Mouse (Mus musculus) limb, embryonic 15.5 days (tissue): ENCODE data around the gene Rhog. TPM values are rescaled to one million over a fixed set of nuclear protein-coding genes. Genes with fewer than 3 reads are reported as not detected.
A peak's percentile ranks its signal among the peaks of the same experiment; 100 is the strongest.

ENCODE experiments used
- ATAC-seq: fragments of 200-750 bp; cut with Nextera tagmentation; 2 replicates; pipeline ENCODE4 v1.8.0; 2017; ENCODE audit warnings: low read depth, moderate TSS enrichment; ENCODE audit not compliant: insufficient number of reproducible peaks, low FRiP score, low TSS enrichment
- H3K27ac ChIP-seq: fragments of 300-500 bp; sonication (generic); 2 replicates; pipeline ENCODE4 v1.5.1; 2015; ENCODE audit warnings: moderate library complexity, mild to moderate bottlenecking, inconsistent platforms
- H3K27me3 ChIP-seq: fragments of 300-500 bp; sonication (generic); 2 replicates; pipeline ENCODE4 v1.6.1; 2015; ENCODE audit warnings: inconsistent platforms
- H3K36me3 ChIP-seq: fragments of 300-500 bp; sonication (generic); 2 replicates; pipeline ENCODE4 v1.6.1; 2015; ENCODE audit warnings: inconsistent platforms
- H3K4me1 ChIP-seq: fragments of 300-500 bp; sonication (generic); 2 replicates; pipeline ENCODE4 v1.6.1; 2015; ENCODE audit warnings: inconsistent platforms
- H3K4me2 ChIP-seq: fragments of 300-500 bp; sonication (generic); 2 replicates; pipeline ENCODE4 v1.6.1; 2015; ENCODE audit warnings: mild to moderate bottlenecking, inconsistent platforms
- H3K4me3 ChIP-seq: fragments of 300-500 bp; sonication (generic); 2 replicates; pipeline ENCODE4 v1.5.1; 2015; ENCODE audit warnings: mild to moderate bottlenecking, inconsistent platforms
- H3K9ac ChIP-seq: fragments of 300-500 bp; sonication (generic); 2 replicates; pipeline ENCODE4 v1.6.1; 2015; ENCODE audit warnings: inconsistent platforms
- H3K9me3 ChIP-seq: fragments of 300-500 bp; sonication (generic); 2 replicates; pipeline ENCODE4 v1.6.1; 2016; ENCODE audit warnings: inconsistent platforms
- WGBS: fragments of 180-500 bp; shearing (Covaris S2); methylation state at CpG from one replicate; pipeline ENCODE4 v1.1.7; 2015; 5-methylcytosine and 5-hydroxymethylcytosine counted together
- polyA plus RNA-seq: library from polyadenylated mRNA; unstranded; fragments of >200 nt; fragmentation: Nextera tagmentation; extraction: Ambion mirVana; gene quantifications from 2 replicates; pipeline ENCODE4 v1.2.1, GENCODE M21; 2015

The Rhog gene
- polyA plus RNA-seq, 1 experiment from 2014 or later, result 65.2 TPM

DNA sequence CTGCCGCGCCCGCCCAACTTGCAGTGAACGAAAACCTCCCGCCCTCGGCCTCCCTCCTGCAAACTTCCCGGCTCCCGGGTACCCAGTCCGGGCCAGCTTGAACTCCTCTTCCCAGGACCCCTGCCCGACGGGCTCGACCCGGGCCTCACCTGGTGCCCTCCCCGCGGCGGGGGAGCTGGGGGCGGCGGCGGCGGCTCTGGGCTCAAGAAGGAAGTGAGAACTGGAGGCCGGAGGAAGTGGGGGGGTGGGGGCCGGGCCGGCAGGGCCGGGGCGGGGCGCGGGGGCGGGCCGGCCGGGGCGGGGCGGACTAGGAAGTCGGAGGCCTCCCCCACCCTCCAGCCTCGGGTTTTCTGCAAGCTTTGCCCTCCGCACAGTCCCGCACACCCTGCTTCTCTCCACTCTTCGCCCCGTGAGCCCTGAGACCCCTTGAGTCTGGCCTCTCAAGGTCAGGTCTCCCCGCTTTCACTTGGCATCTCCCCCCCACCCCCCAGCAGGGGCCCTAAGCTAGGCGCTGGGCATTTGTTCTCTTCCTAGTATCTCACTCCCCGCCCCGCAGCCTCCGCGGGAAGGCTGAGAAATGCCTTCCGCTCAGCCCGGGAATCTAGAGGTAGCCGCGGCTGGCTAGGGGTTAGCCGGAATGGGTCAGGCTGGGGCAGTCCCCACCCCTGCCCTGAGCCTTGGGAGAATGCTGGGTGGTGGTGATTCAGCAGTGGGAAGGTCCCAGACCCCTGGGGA, 5.8 kb downstream of the Rhog start:
- peaks cover 47% of the 10 kb centered on the region for H3K4me1 ChIP-seq
- peak; percentile 82 for ATAC-seq
- H3K27me3 ChIP-seq, result no peaks in the 10 kb centered on the region
- H3K4me2 ChIP-seq, result peak overlapping the region; percentile 72
- H3K9ac ChIP-seq, result peak overlapping the region; percentile 95
- peak overlapping the region; percentile 87 for H3K4me3 ChIP-seq
- WGBS, result under 1% methylated on average over 31 of the region's 49 CpGs
- H3K9me3 ChIP-seq, result no peaks in the 10 kb centered on the region
- H3K27ac ChIP-seq, result peak overlapping the region; percentile 99
- H3K36me3 ChIP-seq, result no peaks in the 10 kb centered on the region

DNA sequence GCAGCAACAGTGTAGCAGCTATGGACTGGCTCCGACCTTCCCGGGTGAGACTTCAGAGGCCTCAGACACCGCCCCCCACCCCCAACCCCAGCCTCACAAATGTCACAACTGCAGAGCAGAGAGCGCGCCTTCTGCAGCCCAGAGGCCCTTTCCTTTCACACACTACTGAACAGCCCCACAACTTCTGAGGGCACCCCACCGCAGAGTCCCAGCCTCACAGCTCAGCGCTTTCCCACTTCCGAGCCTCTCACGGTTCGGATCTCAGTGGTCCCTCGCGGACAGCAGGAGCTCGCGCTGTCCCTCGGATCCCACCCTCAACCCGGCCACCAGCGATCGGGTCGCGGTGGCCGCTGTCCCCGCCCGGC, 6.3 kb downstream of the Rhog start:
- Histone ChIP-seq H3K9me3 (no peaks in the 10 kb centered on the region), H3K9ac (peak overlapping the region; percentile 95), H3K4me1 (peaks cover 51% of the 10 kb centered on the region), H3K4me3 (peak overlapping the region; percentile 87), H3K4me2 (peak overlapping the region; percentile 72), H3K27me3 (no peaks in the 10 kb centered on the region), H3K36me3 (no peaks in the 10 kb centered on the region), H3K27ac (peak overlapping the region; percentile 99)
- 1% methylated on average over 23 of the region's 23 CpGs for WGBS
- ATAC-seq, result peak; percentile 7; the same call in 1 of the 2 replicates

GRCm38 (mm10) chr7:102248691-102249404, 7.0 kb downstream of the Rhog start:
- H3K4me3 ChIP-seq, result peak overlapping the region; percentile 87
- peak overlapping the region; percentile 72 for H3K4me2 ChIP-seq
- H3K27me3 ChIP-seq, result no peaks in the 10 kb centered on the region
- WGBS, result 18% methylated on average over 16 of the region's 16 CpGs
- peak overlapping the region; percentile 99 for H3K27ac ChIP-seq
- no peaks in the 10 kb centered on the region for H3K9me3 ChIP-seq
- ATAC-seq, result no peak
- H3K36me3 ChIP-seq, result 0 out of 2 replicates have a peak, but pooled peaks cover 3% of the 10 kb centered on the region
- H3K4me1 ChIP-seq, result peaks cover 52% of the 10 kb centered on the region
- peak overlapping the region; percentile 95 for H3K9ac ChIP-seq

DNA sequence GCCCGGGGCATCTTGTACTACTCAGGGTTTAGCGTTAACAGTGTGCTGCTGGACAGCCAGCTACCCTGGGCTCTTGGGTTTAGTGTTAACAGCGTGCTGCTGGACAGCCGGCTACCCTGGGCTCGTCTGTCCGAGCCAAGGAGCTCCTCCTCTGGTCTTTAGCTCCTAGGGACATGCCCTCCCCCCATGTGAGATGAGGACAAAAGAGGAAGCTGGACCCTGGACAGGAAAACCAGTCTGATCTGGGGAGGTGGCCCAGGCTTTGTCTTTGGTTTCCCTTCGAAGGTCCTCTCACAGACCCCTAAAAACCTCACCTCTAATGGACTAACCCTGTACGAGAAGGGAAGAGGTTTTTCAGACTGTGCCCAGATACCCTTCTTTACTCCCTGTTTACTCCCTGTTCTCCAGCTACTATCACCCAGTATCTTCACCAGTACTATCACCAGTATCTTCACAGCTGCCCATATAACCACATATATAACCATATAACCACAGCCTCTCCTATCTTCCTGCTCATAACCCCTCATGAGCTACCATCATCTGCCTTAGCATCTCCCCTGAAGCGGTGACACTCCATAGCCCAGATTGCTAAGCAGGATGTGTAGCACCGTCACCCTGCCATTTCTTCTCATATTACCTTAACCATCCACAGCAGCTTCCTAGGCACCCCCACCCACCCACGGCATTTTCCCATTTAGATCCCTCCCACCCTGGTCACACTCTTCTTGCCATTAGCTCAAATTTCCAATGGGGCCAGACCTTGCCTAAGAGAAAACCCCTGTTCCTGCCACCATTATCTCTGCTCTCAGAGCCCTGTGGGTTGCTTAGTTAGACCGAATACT, 8.7 kb downstream of the Rhog start:
- no peaks in the 10 kb centered on the region for H3K27me3 ChIP-seq
- H3K4me2 ChIP-seq, result 0 out of 2 replicates have a peak overlapping the region, but pooled peaks have one; percentile 72
- no peak overlapping the region for H3K9ac ChIP-seq
- H3K4me1 ChIP-seq, result peaks cover 52% of the 10 kb centered on the region
- 0 out of 2 replicates have a peak, but pooled peaks cover 4% of the 10 kb centered on the region for H3K36me3 ChIP-seq
- H3K9me3 ChIP-seq, result no peaks in the 10 kb centered on the region
- H3K4me3 ChIP-seq, result peak overlapping the region; percentile 87; the same call in 1 of the 2 replicates
- 50% methylated on average over 12 of the region's 12 CpGs for WGBS
- ATAC-seq, result no peak
- H3K27ac ChIP-seq, result no peak overlapping the region

DNA sequence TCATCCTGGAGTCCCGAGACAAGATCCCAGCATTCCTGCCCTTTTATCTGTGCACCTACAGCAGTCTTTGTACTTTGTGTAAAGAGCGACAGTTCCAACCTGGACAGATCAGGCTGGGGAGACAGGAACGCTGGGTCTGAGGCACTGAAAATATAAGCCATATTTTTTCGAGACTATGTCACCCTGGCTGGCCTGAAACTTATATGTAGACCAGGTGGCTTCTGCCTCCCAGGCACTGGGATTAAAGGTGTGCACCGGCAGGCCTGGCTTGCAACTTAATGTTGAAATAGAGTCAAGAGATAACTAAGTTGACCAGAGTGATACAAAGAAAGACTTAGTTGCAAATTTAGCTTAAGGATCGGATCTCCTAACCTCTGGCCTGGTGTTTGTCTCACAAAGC, 9.6 kb downstream of the Rhog start:
- H3K9me3 ChIP-seq, result no peaks in the 10 kb centered on the region
- peak overlapping the region; percentile 29; the same call in 1 of the 2 replicates for H3K27ac ChIP-seq
- ATAC-seq, result no peak
- no peaks in the 10 kb centered on the region for H3K27me3 ChIP-seq
- H3K4me3 ChIP-seq, result no peak overlapping the region
- 0 out of 2 replicates have a peak, but pooled peaks cover 4% of the 10 kb centered on the region for H3K36me3 ChIP-seq
- no peak overlapping the region for H3K9ac ChIP-seq
- 52% methylated on average over 6 of the region's 6 CpGs for WGBS
- H3K4me2 ChIP-seq, result no peak overlapping the region
- H3K4me1 ChIP-seq, result peaks cover 49% of the 10 kb centered on the region

DNA sequence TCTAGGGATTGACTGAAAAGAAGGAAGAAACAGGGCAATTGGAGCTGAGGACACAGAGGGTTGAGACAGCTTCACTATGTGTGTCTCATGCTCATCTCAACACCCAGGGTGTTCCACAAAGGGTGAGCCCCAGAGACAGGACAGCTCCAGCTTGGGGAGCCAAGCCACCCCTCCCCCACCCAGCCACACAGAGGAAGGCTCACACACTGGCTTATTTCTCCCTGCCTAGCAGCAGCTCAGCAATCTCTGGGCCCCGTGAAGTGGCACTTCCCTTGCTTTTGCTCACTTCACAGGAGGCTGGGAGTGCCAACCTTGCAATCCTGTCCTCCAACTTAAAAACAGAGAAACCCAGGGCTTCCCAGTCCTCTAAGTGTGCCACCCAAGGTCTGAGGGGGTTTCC, 10.1 kb downstream of the Rhog start:
- Histone ChIP-seq H3K9me3 (no peaks in the 10 kb centered on the region), H3K9ac (no peak overlapping the region), H3K27ac (peak overlapping the region; percentile 29; the same call in 1 of the 2 replicates), H3K4me3 (no peak overlapping the region), H3K4me2 (no peak overlapping the region), H3K4me1 (peaks cover 47% of the 10 kb centered on the region), H3K36me3 (peaks cover 6% of the 10 kb centered on the region; the same call in 1 of the 2 replicates), H3K27me3 (no peaks in the 10 kb centered on the region)
- no peak for ATAC-seq
- WGBS, result 0% methylated on average over 1 of the region's 1 CpGs

- peaks cover 15% of the 10 kb centered on the region for H3K36me3 ChIP-seq
- H3K4me3 ChIP-seq, result no peak overlapping the region
- WGBS, result 72% methylated on average over 3 of the region's 3 CpGs
- H3K4me2 ChIP-seq, result no peak overlapping the region
- no peaks in the 10 kb centered on the region for H3K9me3 ChIP-seq
- H3K4me1 ChIP-seq, result peaks cover 47% of the 10 kb centered on the region
- no peaks in the 10 kb centered on the region for H3K27me3 ChIP-seq
- H3K9ac ChIP-seq, result no peak overlapping the region
- H3K27ac ChIP-seq, result peak overlapping the region; percentile 17
- ATAC-seq, result no peak
Measured at GRCm38 (mm10) chr7:102244782-102245535, 10.9 kb downstream of the Rhog start.

- Histone ChIP-seq H3K27me3 (no peaks in the 10 kb centered on the region), H3K36me3 (peaks cover 25% of the 10 kb centered on the region), H3K4me3 (no peak overlapping the region), H3K4me1 (peaks cover 41% of the 10 kb centered on the region), H3K4me2 (no peak overlapping the region), H3K27ac (no peak overlapping the region), H3K9me3 (no peaks in the 10 kb centered on the region), H3K9ac (no peak overlapping the region)
- WGBS, result 78% methylated on average over 2 of the region's 2 CpGs
- ATAC-seq, result no peak
Measured at GRCm38 (mm10) chr7:102243870-102244269, 12.0 kb downstream of the Rhog start.

DNA sequence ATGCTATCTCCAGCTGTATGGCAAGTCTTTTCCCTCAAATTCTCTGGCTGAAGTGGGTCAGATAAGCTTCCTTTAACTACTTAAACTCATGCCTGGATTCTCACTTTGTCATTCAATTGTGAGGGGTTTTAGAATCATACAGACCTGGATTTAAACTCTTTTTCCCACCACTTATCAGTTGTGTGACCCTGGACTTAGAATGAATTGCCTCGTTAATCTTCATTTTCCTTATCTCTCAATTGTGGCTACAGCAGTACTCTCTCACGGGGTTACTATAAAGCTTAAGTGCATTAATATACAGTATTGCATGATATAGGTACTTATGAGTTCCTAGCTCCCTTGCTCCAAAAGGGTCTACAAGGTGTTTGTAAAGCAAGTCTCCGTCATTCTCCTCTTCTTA, 12.9 kb downstream of the Rhog start:
- peaks cover 34% of the 10 kb centered on the region for H3K36me3 ChIP-seq
- no peak overlapping the region for H3K27ac ChIP-seq
- H3K27me3 ChIP-seq, result no peaks in the 10 kb centered on the region
- no peaks in the 10 kb centered on the region for H3K9me3 ChIP-seq
- 82% methylated on average over 3 of the region's 3 CpGs for WGBS
- H3K4me2 ChIP-seq, result no peak overlapping the region
- ATAC-seq, result no peak
- peaks cover 32% of the 10 kb centered on the region for H3K4me1 ChIP-seq
- H3K9ac ChIP-seq, result no peak overlapping the region
- H3K4me3 ChIP-seq, result no peak overlapping the region

DNA sequence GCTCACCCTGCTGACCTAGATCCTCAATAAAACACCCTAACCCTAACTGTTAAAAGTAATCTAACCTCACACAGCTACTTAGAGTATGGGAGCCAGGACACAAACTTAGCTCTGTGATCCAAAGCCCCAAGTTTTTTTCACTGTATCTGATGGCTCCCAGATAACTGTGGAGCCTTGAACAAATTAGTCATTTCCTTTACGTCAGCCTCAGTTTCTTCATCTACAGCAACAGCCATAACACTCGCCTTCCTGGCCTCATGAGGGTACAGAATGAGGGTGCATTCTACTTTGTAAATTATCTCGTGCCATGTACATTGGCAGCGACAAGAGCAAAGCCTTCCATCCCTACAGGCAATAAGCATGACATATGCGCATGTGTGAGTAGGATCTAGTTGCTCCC, 13.5 kb downstream of the Rhog start:
- H3K9me3 ChIP-seq, result no peaks in the 10 kb centered on the region
- ATAC-seq, result no peak
- H3K27me3 ChIP-seq, result no peaks in the 10 kb centered on the region
- peaks cover 26% of the 10 kb centered on the region for H3K4me1 ChIP-seq
- no peak overlapping the region for H3K4me2 ChIP-seq
- H3K9ac ChIP-seq, result no peak overlapping the region
- 83% methylated on average over 5 of the region's 5 CpGs for WGBS
- H3K27ac ChIP-seq, result no peak overlapping the region
- H3K4me3 ChIP-seq, result no peak overlapping the region
- H3K36me3 ChIP-seq, result peaks cover 40% of the 10 kb centered on the region

DNA sequence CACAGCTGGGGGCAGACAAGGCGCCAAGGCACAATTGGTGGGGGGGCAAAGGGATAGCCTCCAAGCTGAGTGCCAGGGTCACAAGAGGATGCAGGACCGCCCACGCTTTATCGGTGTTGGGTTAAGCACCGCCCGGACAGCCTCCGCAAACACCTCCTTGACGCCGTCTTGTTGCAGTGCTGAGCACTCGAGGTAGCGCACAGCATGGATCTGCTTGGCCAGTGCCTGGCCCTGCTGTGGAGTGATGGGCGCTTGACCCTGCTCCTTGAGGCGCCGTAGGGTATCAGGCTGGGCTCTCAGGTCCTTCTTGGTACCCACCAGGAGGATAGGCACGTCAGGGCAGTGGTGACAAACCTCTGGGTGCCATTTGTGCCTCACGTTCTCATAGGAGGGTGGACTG, 16.3 kb downstream of the Rhog start:
- H3K27me3 ChIP-seq, result no peaks in the 10 kb centered on the region
- H3K4me1 ChIP-seq, result 0 out of 2 replicates have a peak, but pooled peaks cover 2% of the 10 kb centered on the region
- H3K27ac ChIP-seq, result no peak overlapping the region
- H3K4me3 ChIP-seq, result no peak overlapping the region
- H3K4me2 ChIP-seq, result no peak overlapping the region
- 92% methylated on average over 16 of the region's 16 CpGs for WGBS
- peaks cover 67% of the 10 kb centered on the region for H3K36me3 ChIP-seq
- no peak for ATAC-seq
- H3K9ac ChIP-seq, result no peak overlapping the region
- H3K9me3 ChIP-seq, result no peaks in the 10 kb centered on the region
